Mouse (Mus musculus): Measurements from ENCODE around the gene Tecr.

Tecr gene

GRCm38 (mm10) chr8:83563246-83563645 lies 44.5 kb downstream of the Tecr start:
- no peak for DNase-seq (ENCODE audit: low spot score in 2 of 2)

DNA sequence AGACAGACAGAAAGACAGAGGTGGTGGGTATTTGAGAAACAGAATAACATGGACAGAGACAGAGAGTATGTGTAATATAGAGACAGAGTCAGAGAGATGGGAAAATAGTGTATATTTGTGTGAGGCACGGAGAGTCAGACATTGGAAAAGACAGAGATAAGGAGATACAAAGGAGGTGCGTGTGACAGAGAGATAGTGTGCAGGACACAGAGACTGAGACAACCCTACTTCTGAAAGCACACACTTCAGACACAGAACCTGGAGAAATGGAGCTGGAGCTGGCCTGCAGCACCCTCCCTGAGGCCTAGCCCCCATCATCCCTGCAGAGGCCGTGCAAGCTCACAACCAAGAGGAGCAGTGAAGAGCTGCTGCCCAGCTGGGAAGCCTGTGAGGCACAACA lies 45.1 kb downstream of the Tecr start:
- no peak for DNase-seq (ENCODE audit: low spot score in 2 of 2)

GRCm38 (mm10) chr8:83535736-83536135 lies 72.0 kb downstream of the Tecr start, which contains the start of gene Olfr370:
Gene Olfr370 (plus strand): TSS chr8:83535780.
- no peak for DNase-seq (ENCODE audit: low spot score in 2 of 2)

GRCm38 (mm10) chr8:83534802-83535201 lies 73.0 kb downstream of the Tecr start:
- no peak for DNase-seq (ENCODE audit: low spot score in 2 of 2)

Data from spleen, postnatal 14 days (tissue).